Mouse (Mus musculus): ENCODE measurements around the gene 1810010H24Rik.

DNA sequence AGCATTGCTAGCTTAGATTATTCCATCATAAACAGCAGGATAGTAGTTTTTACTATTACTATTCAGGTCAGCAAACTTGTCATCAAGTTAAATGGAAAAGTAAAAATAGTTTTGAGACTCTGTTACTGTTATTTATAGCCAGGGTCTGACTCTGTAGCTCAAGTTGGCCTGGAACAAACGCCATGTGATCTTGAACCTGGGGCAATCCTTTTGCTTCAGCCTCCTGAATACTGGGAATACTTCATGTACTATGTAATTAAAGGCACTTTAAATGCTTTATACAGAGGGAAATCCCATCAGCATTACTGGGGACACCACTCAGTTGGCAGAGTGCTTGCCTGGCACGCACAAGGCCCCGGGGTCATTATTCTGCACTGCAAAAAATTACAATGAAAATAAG lies 37.6 kb downstream of the 1810010H24Rik start:
- no peak for TF ChIP-seq CTCF (IDR thresholded peaks at IDR 0.05; ENCODE audit: control insufficient read depth, insufficient read depth, low read length)
- no peak for TF ChIP-seq POLR2A (IDR thresholded peaks at IDR 0.05; ENCODE audit: borderline replicate concordance, control insufficient read depth, low read depth, low read length)

Data from bone marrow, adult 2 months (tissue).